Mouse (Mus musculus) G1E (cell line): ENCODE data around the gene Isca1. TPM values are rescaled to one million over a fixed set of nuclear protein-coding genes. Genes with fewer than 3 reads are reported as not detected.

ENCODE experiments used
- ATAC-seq: 2 replicates; pipeline ENCODE4 v1.8.0; 2016; ENCODE audit warnings: mild to moderate bottlenecking; ENCODE audit not compliant: insufficient number of reproducible peaks, poor library complexity, low FRiP score, severe bottlenecking; ENCODE audit errors: extremely low read depth
- DNase-seq: peaks from one replicate; pipeline ENCODE4 v3.0.0; 2012; ENCODE audit warnings: low spot score
- H3K27me3 ChIP-seq: 2 replicates; pipeline ENCODE4 v1.6.1; 2012; ENCODE audit warnings: mild to moderate bottlenecking, low read length, inconsistent platforms; ENCODE audit not compliant: insufficient read depth
- H3K36me3 ChIP-seq: replicated peaks from 2 replicates; pipeline ENCODE3; 2012; ENCODE audit warnings: mild to moderate bottlenecking, inconsistent platforms
- H3K4me1 ChIP-seq: 2 replicates; pipeline ENCODE4 v1.6.1; 2012; ENCODE audit warnings: low read depth, low read length, inconsistent platforms, mixed read lengths; ENCODE audit not compliant: insufficient read depth
- H3K4me3 ChIP-seq: 2 replicates; pipeline ENCODE4 v1.5.1; 2012; ENCODE audit warnings: low read depth, mild to moderate bottlenecking, inconsistent platforms, low read length, moderate library complexity, mixed read lengths
- H3K9me3 ChIP-seq: replicated peaks from 2 replicates; pipeline ENCODE4 v1.6.1; 2012; ENCODE audit warnings: inconsistent platforms
- CTCF ChIP-seq: IDR thresholded peaks from 2 replicates; pipeline ENCODE4 v1.5.1; 2012; ENCODE audit warnings: low read depth, low read length, inconsistent platforms, mixed read lengths
- GATA1 ChIP-seq: IDR thresholded peaks from 2 replicates; pipeline ENCODE4 v1.6.1; 2012; ENCODE audit warnings: borderline replicate concordance, low read length, inconsistent platforms, mixed read lengths
- GATA2 ChIP-seq: IDR thresholded peaks from 2 replicates; pipeline ENCODE4 v1.6.1; 2012; ENCODE audit warnings: low read depth, low read length, inconsistent platforms, borderline replicate concordance
- POLR2AphosphoS5 ChIP-seq: IDR thresholded peaks from 2 replicates; pipeline ENCODE4 v1.6.1; 2012; ENCODE audit warnings: low read depth, low read length, inconsistent platforms; ENCODE audit not compliant: insufficient replicate concordance
- TAL1 ChIP-seq: conservative IDR thresholded peaks from 2 replicates; pipeline ENCODE4 v1.6.1; 2012; ENCODE audit warnings: low read depth, low read length, inconsistent platforms, mixed read lengths
- polyA plus RNA-seq: library from polyadenylated mRNA; stranded (reverse); fragments of >175 nt; gene quantifications from 2 replicates; pipeline ENCODE4 v1.2.3, GENCODE M21; 2012
- total RNA-seq, 2 experiments: library from RNA; stranded (forward) in 1 of 2; stranded (reverse) in 1 of 2; fragments of 200-1000 nt in 1 of 2; fragments of >200 nt in 1 of 2; fragmentation: Nextera tagmentation in 1 of 2; gene quantifications; 2 replicates each; pipeline ENCODE4 v1.2.3; 2014 to 2017

Isca1 gene
- total and polyA plus RNA-seq, 3 experiments, result 57.0 to 309 (median 85.8) TPM

- H3K36me3 ChIP-seq, result peaks cover 83% of the 10 kb centered on the region
Measured at GRCm38 (mm10) chr13:59775168-59775567, 5.6 kb upstream of the Isca1 start.

GRCm38 (mm10) chr13:59771257-59771656 lies 1.6 kb upstream of the Isca1 start:
- ATAC-seq, result peak; percentile 51
- Histone ChIP-seq H3K27me3 (no peaks in the 10 kb centered on the region), H3K4me3 (peak overlapping the region; percentile 53; the same call in 1 of the 2 replicates), H3K36me3 (peaks cover 68% of the 10 kb centered on the region), H3K4me1 (peaks cover 67% of the 10 kb centered on the region), H3K9me3 (no peaks in the 10 kb centered on the region)
- peak; percentile 67 for DNase-seq
- no peak for TF ChIP-seq TAL1
- TF ChIP-seq POLR2AphosphoS5, result no peak
- TF ChIP-seq GATA2, result no peak
- no peak for TF ChIP-seq GATA1
- TF ChIP-seq CTCF, result no peak

More at GRCm38 (mm10) chr13:59775168-59775567, 5.6 kb upstream of the Isca1 start:
- no peaks in the 10 kb centered on the region for H3K9me3 ChIP-seq
- no peak overlapping the region for H3K4me3 ChIP-seq
- DNase-seq, result no peak
- peaks cover 49% of the 10 kb centered on the region for H3K4me1 ChIP-seq
- no peak for ATAC-seq
- no peaks in the 10 kb centered on the region for H3K27me3 ChIP-seq
- TF ChIP-seq POLR2AphosphoS5 (no peak), CTCF (no peak), GATA2 (no peak), TAL1 (no peak), GATA1 (no peak)

DNA sequence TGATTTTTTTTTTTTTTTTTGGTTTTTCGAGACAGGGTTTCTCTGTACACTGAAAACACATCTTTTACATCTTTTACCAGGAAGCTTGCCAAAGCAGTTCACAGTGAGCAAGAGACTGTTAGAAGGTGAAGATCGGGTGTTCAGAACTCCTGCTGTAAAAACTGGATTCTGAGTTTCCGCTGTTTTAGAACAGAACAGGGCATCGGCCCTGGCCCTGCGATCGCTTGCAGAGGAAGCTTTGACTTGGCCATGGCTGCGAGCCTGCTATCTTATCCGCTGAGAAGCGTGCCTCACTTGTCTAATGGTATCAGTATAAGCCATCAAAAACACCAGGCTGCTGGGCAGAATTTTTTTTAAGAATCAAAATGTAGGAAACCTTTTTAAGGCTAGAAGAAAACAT lies 1.2 kb upstream of the Isca1 start:
- Histone ChIP-seq H3K27me3 (no peaks in the 10 kb centered on the region), H3K4me1 (peaks cover 71% of the 10 kb centered on the region), H3K9me3 (no peaks in the 10 kb centered on the region), H3K36me3 (peaks cover 68% of the 10 kb centered on the region), H3K4me3 (peak overlapping the region; percentile 94; the same call in 1 of the 2 replicates)
- DNase-seq, result no peak
- TF ChIP-seq POLR2AphosphoS5 (no peak), CTCF (no peak), GATA2 (no peak), GATA1 (no peak), TAL1 (no peak)
- no peak for ATAC-seq

DNA sequence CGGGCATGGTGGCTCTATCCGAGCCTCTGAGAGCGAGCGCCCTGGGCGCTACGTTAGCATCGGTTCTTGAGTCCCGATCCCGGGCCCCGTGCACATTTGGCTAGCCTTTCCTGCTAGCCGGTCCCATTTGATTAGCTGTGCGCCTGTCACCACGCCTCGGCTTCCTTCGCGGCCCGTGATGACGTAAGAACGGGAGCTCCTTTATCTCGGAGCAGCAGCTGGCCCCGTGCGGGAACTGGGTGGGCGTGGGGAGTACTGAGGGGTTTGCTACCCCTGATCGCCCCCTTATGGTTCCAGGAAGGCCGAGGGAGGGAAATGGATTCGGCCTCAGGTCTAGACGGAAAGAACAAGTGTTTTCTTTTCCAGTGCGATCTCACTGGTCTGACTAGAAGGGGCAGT lies 553 bp upstream of the Isca1 start:
- peak; percentile 79 for ATAC-seq
- H3K27me3 ChIP-seq, result no peaks in the 10 kb centered on the region
- H3K4me1 ChIP-seq, result peaks cover 71% of the 10 kb centered on the region
- H3K9me3 ChIP-seq, result no peaks in the 10 kb centered on the region
- TF ChIP-seq CTCF (peak; percentile 9; the same call in 1 of the 2 replicates), POLR2AphosphoS5 (no peak), GATA2 (no peak), TAL1 (peak; percentile 96)
- peak; percentile 92 for DNase-seq
- H3K4me3 ChIP-seq, result peak overlapping the region; percentile 94
- peaks cover 66% of the 10 kb centered on the region for H3K36me3 ChIP-seq

- TF ChIP-seq GATA2, result no peak
- no peak for TF ChIP-seq TAL1
- TF ChIP-seq POLR2AphosphoS5, result no peak
- TF ChIP-seq GATA1, result no peak
- TF ChIP-seq CTCF, result no peak
- H3K36me3 ChIP-seq, result peaks cover 60% of the 10 kb centered on the region
- no peaks in the 10 kb centered on the region for H3K9me3 ChIP-seq
- DNase-seq, result no peak
- no peaks in the 10 kb centered on the region for H3K27me3 ChIP-seq
- H3K4me1 ChIP-seq, result peaks cover 68% of the 10 kb centered on the region
- peak overlapping the region; percentile 94 for H3K4me3 ChIP-seq
- ATAC-seq, result no peak
Measured at GRCm38 (mm10) chr13:59768531-59768930, 1.1 kb downstream of the Isca1 start.

GRCm38 (mm10) chr13:59766786-59767515 lies 2.7 kb downstream of the Isca1 start:
- Histone ChIP-seq H3K4me3 (peak overlapping the region; percentile 94; the same call in 1 of the 2 replicates), H3K4me1 (peaks cover 67% of the 10 kb centered on the region), H3K36me3 (peaks cover 60% of the 10 kb centered on the region), H3K27me3 (no peaks in the 10 kb centered on the region), H3K9me3 (no peaks in the 10 kb centered on the region)
- peak; percentile 45 for DNase-seq
- TF ChIP-seq POLR2AphosphoS5 (no peak), TAL1 (no peak), CTCF (no peak), GATA1 (no peak)
- no peak for ATAC-seq
